Mouse (Mus musculus) myocyte (in vitro differentiated cells): ENCODE results near the gene Psenen.
A peak's percentile ranks its signal among the peaks of the same experiment; 100 is the strongest.

Experiments
- E2F4 ChIP-seq: IDR thresholded peaks from one replicate; pipeline ENCODE4 v1.6.1; 2011; ENCODE audit warnings: mild to moderate bottlenecking, control low read depth, moderate library complexity; ENCODE audit not compliant: insufficient read depth
- MAX ChIP-seq: IDR thresholded peaks from one replicate; pipeline ENCODE4 v1.6.1; 2011; ENCODE audit warnings: low read depth, mild to moderate bottlenecking, control low read depth
- MYOD1 ChIP-seq, 3 experiments: IDR thresholded peaks; one replicate each; pipeline ENCODE4 v1.6.1; 2011; ENCODE audit warnings: control low read depth in 2 of 3, low read depth in 2 of 3, mild to moderate bottlenecking in 2 of 3, moderate library complexity in 1 of 3; ENCODE audit not compliant: insufficient read length in 2 of 3, control insufficient read depth in 1 of 3
- POLR2A ChIP-seq: IDR thresholded peaks from one replicate; pipeline ENCODE4 v1.6.1; 2011; ENCODE audit warnings: low read depth, mild to moderate bottlenecking, control low read depth, moderate library complexity; ENCODE audit not compliant: insufficient read length
- POLR2AphosphoS2 ChIP-seq: IDR thresholded peaks from one replicate; pipeline ENCODE4 v1.6.1; 2011; ENCODE audit warnings: low read depth, control low read depth; ENCODE audit not compliant: insufficient read length
- REST ChIP-seq: IDR thresholded peaks from one replicate; pipeline ENCODE4 v1.6.1; 2011; ENCODE audit warnings: mild to moderate bottlenecking, control low read depth, moderate library complexity; ENCODE audit not compliant: insufficient read depth, insufficient read length
- TCF3 ChIP-seq: IDR thresholded peaks from one replicate; pipeline ENCODE4 v1.6.1; 2011; ENCODE audit warnings: low read depth, control low read depth; ENCODE audit not compliant: insufficient read length
- USF1 ChIP-seq: IDR thresholded peaks from one replicate; pipeline ENCODE4 v1.6.1; 2011; ENCODE audit warnings: low read depth, mild to moderate bottlenecking, control low read depth, moderate library complexity

DNA sequence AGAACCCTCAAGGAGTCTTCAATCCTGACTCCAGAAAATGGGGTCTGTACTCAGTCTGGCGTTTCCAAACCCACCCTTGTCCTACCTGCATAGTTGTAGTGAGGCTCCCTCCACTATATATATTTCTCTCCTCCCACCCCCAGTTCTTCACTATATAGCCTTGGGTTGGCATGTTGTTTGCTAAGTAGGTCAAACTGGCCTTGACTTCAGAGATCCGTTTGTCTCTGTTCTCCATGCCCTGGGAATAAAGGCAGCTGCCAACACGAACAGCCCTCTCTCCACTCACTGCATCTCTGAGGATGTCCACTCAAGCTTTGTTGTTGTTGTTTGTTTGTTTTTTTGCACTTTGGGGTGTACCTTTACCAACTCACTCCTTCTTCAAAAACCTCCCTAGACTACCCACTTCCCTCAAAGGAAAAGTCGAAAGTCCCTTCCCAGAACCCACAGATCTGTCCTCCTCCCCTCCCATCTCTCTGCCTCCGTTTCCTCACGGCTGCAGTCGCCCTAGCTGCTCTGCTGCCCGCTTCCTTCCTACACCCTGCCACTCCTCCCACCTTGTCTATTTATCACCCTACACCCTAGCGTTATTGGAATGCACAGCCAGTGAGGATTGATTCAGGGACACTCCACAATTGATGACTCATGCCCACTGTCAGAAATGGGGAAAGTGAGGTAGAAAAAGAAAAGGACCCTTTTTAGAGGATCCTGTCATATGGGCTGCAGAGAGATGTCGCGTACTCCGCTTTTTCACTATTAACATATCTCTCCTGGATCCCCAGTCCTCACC, 4.6 kb downstream of the Psenen start:
- TF ChIP-seq MAX (no peak), POLR2A (peak; percentile 24), MYOD1 (IDR thresholded peaks at IDR 0.05; ENCODE audit: control insufficient read depth in 1 of 3, insufficient read length in 2 of 3, low read depth in 2 of 3) (no peak), REST (no peak), USF1 (no peak), E2F4 (no peak), TCF3 (no peak), POLR2AphosphoS2 (no peak)
